Mouse (Mus musculus): ENCODE results near the gene Eva1b.

Gene Eva1b

DNA sequence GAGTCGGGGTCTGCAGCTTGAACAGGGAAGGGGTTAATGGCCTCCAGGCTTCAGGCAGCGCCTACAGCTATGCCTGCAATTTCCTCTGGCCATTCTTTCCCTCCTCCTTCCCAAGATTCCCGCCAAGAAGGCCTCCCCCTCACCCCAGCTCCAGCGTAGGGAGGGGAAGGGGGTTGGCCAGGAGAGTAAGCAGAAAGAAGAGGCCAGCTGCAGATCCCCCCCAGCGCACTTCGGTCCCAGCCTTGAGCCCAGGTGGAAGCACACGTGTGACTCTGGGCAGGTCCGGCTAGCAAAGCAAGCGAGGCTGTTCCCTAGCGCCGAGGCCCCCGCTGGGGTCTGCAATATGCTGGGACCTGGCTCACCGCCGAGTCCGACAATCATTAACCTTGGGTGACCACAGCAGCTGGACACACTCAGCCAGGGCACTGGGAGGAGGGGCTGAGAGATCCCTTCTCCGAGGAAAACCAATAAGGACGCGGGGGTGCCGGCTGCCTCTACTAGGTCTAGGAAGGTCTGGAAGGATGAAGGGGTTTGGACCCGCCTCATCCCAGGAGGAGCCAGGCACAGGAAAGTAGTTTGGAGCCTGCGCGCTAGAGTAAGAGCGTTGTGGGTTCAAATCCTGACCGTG lies at the start of gene Eva1b:
TSS of gene Eva1b (plus strand) at position 212 of the 628 bp plus-strand sequence.
- DNase-seq (ENCODE audit: low read depth, low spot score) = peak; percentile 56

DNA sequence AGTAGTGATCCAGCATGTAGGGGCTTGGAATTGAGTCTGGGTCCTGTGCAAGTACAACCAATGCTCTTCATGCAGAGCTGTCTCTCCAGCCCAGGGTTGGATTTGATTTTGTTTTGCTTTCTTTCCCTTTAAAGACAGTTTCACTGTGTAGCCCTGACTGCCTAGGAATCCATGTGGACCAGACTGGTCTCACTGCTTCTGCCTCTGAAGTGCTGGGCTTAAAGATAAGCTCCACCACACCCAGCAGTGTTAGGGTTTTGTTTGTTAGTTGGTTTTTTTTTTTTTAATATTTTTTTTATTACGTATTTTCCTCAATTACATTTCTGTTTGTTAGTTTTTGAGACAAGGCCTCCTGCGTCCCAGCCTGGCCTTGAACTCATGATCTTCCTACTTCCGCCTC lies 48.2 kb upstream of the Eva1b start:
- no peak for DNase-seq (ENCODE audit: low read depth, low spot score)

DNA sequence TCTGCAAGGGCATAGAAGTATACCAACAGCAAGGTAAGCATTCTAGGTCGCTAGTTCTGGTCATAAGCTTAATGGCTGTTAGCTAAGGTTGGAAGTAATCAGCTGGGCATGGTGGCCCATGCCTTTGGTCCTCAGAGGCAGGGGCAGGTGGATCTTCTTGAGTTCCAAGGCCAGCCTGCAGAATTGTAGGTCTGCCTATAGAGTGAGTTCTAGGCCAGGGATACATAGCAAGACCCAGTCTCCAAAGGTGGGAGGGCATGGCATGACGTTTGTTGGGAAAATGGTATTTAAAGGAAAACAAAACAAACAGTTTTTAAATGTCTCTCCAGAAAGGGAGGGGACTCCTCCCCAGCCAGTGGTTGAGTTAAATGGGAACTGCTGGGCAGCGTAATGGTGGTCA lies 46.8 kb upstream of the Eva1b start:
- DNase-seq (ENCODE audit: low read depth, low spot score) = no peak

DNA sequence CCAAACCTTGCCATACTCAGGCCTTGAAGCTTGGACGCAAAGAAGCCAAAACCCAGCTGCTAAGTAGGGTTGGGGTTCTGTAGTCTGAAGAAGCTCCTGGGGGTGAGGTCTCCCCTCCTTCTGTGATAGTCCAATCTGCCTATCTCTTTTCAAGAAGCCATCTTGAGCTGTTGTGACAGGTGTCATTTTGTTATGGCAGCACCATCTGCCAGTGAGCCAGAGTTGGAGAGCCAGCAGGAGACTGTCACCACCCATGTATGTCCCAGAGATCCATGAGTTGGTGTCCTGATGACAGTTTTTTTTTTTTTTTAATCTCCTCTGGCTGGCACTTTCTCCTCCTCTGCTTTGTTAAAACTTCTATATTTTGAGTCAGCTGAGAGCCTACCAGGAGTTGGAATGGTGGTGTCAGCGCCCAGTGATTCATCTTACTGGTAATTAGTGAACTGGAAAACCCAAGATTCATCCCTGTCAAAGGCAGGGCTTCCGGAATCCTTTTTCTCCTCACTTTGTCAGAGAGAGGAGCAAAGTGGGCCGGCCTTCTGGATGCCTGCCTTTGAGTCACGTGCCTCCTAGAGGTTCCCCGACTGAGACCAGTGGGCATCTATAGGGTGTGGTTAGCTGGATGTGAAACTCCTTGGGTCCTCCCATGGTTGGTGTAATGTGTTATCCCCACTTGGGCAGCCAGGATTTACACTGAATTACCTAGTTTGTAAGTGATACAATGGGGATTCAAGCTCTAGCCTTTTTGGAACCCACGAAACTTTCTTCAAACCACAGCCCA lies 45.3 kb upstream of the Eva1b start:
- DNase-seq (ENCODE audit: low read depth, low spot score) = peak; percentile 79

DNA sequence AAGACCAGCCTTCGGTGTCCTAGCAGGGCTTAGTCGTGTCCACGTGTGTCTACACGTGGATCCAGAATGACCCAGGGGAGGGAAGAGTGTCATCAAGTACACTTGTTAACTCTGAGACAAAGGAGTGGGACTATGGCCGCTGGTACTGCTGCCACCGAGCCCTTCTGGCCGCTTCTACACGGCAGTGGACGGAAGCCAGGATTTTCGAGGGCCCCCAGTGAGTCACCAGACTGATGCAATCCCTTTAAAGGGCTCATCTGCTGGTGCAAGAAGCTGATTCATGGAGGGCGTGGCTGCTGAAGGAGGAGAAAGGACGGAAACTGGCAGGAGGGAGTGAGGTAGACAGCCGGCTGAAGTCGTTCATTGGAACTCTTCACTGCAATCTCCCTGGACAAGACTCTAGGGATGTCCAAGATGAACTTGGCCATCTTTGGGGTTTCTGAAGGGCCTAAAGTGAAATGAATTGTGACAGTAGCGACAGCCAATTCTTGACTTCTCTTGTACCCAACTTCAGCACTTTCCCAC lies 44.4 kb upstream of the Eva1b start:
- peak; percentile 72 for DNase-seq (ENCODE audit: low read depth, low spot score)

DNA sequence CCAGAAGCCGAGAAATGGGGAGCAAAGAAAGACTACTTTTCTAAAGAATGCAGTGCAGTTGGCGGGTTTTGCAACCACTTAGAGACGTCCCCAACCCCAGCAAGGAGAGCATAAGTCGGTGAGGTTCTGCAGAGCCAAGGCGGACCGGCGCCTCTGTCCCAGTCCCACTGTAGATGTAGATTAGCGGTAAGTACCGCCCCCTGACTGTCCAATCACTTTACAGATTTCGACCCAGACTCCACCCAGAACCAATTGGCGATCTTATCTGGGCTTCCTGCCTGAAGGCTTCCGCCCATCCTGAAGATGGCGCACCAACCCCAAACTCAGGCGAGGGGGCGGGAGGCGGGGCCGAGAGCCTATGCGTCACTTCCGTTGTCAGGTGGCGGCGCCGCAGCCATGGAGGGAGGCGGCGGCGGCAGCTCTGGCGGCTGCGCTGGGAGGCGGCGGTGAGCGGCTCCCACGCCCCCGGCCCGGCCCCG lies 43.9 kb upstream of the Eva1b start, which contains the start of gene Stk40:
TSS of gene Stk40 (plus strand) at position 368 of the 479 bp plus-strand sequence.
- DNase-seq (ENCODE audit: low read depth, low spot score) = peak; percentile 98

DNA sequence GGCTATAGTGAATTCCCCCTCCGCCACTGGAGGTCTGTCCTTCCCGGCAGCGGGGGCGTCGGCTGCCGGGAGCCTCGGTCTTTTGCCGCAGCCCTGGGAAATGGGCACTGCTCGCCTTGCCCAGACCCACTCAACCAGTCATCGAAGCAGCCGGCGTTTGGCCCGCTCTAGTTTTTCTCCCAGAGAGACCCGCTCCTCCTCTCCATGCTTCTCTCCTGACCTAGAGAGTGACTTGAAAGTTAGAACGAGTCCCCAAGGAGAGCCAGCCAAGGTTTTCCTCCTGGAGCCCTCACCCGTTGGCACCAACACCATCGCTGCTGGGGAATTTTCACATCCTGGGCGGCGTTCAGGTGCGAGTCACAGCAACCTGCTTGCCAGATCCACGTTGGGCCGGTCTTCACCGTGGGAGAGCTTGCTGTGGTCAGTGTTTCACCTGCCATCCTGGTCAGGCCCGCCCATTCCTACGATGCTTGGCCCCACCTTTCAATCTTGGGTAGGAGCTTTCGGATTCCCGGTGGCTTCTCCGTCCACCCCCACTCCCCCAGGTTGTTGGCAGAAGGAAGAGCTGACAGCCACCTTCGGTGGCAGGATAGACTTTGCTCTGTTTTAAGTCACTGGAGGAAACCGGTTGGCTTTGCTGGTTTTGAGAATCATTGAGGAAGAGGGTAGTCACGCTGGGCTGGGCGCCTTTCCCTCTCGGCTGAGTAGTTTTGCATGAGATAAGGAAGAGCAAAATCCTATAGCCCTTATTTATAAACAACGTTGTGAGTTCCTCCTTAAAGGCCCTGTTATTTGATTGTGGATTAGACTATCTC lies 43.1 kb upstream of the Eva1b start:
- DNase-seq (ENCODE audit: low read depth, low spot score) = no peak

DNA sequence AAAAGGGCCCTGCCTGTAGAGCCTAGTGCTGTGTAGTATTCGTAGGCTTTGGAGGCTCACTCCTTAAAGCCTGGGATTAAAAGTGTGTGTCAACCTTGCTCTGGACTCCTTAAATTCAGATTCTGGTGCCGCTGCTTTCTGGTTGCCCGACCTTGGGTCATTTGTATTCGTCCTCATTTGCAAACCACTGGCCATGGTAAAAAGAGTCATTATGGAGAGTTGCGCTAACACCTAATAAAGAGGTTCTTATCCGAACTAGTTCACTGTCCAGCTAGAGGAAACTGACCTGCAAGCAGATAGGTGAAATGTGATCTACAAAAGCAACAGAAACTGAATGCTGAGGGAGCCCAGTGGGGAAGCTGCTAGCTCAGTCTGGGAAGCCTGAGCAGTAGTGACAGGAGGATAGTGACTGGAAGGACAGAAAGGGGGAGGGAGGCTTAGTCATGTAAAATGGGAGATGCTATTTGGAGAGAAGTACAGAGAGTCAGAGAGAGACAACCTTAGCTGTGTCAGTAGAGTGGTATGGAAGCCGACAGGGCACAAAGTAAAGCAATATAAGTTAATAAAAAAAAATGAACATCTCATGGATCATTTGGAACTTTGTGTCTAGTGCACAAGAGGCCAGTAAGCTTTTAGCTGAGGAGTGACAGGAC lies 42.3 kb upstream of the Eva1b start:
- no peak for DNase-seq (ENCODE audit: low read depth, low spot score)

DNA sequence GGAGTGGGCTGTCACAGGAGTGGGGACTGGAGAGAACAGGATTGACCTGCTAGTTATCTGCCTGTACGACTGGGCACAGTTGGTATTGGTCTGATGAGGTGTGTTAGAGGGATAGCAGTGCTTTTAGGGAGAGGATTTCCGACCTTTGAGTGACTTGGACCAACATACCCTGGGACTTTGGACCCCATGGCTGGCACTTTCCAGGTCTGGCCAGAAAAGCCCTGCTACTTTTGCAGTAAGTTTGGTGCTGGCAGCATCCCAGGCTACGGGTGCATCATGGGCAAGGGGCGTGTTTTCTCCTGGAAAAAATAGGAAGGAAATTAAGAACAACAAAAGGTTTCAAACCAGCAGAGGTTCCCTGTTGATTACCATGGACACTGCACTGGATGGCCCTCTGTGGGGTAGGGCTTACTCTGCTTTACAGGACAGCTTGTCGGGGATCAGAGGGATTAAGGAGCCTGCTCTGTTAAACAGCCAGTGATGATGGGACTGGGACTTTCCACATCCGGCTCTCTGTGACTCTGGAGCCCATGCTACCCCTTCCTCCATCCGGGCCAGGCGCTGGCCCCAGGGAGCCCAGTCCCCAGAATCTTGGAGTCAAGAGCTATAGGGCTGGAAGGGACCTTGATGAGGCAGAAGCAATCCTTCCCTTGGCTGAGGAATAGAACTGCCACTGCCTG lies 39.3 kb upstream of the Eva1b start:
- no peak for DNase-seq (ENCODE audit: low read depth, low spot score)

DNA sequence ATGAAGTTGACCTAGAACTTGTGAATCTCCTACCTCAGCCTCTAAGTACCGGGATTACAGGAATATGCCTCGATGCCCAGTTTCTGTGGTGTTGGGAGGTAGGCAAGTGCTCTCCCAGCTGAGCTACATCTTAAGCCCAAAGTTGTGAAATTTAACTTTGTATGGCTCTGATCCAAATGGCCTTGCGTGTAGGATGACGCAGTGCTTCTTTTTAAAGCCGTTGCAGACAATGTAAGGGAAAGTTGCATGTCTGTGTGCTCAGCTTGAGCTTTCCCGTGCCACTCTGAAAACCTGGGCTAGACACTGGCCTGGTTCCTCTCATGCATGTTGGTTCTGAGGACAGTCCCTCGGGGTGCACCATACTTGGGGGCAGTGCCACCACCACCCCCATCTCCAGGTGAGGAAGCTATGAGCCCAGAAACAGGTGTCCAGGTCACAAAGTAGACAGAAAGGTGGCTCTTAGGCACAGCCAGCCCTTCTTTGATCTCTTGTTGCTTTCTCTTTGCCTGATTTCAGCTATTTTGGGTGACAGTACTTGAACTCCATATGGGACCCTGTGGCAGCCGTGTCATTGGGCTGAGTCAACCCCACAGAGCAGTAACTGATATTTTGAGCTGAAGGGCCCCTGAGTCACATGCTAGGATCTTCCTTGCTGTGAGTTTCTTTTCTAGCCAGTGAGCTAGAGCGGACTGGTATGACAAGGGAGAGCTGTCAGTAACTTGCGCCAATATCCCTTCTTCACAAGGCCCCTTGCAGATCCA lies 37.8 kb upstream of the Eva1b start:
- DNase-seq (ENCODE audit: low read depth, low spot score) = no peak

DNA sequence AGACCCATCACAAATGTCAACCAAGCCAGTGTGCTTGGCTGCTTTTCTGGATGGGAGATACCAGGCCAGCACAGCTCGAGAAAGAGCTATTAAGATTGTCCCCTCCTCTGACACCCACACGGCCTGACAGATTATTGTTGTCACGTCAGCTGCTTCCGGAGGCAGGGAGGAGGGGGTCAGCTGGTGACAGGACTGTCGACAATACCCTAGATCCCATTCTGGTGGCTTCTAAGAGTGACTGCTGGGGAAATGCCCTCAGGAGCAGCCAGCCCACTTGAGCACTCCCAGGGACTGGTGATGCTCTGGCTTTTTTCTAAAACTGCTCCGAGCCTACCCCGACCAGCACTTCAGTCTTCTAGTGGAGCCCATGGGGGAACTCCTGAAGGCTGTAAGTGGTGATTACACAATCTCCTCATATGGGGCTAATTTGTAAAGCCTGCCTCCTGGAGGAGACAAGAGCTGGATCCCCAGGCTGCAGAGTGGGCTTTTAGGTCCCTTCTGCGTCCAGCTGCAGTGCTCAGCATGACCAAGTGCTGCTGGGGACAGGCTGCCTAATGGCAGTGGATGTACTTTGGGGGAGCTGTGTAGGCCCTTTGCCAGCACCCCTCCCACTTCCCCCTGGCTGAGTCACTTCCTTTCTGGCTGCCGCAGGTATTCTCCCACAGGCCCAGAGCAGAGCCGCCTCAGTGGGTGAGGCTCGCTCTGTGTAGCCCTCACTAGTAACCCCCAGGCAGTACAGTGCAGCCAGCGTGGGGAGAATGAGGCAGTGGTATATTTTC lies 37.0 kb upstream of the Eva1b start:
- DNase-seq (ENCODE audit: low read depth, low spot score) = peak; percentile 35

DNA sequence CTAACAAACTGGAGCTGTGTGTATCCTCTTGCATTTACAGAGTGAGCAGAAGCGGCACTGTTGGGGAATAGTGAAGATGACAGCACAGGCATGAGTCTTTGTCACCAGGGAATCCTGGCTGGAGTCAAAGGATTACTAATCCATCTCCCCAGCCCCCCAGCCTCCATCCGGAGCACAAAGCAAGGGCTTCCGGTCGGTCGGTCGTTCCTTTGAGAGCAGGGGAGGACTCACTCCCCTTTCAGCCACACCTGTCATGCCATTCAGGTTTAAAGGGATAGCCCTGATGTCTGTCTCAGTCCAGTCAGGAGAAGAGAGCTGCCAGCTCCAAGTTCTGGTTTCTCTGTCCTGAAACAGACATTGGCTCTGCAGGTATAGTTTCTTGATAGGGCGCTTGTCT lies 36.4 kb upstream of the Eva1b start:
- DNase-seq (ENCODE audit: low read depth, low spot score) = peak; percentile 48

DNA sequence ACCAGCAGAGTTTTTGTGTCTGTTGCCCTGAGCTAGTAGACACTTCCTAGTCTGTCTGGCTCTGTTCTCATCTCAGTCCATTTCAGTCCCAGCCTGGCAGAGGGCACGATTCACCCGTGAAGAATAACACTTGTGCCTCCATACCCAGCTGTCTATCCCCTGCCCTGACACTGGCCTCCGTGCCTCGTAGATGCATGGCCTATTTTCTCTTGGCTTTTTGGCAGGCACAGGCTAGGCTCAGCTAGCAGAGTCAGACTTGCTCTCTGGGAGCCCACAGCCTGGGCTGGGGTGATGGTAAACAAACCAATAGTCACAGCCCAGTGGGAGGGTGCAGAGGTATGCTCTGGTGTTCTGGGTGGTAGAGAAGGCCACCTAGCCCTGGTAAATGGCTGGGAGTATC lies 34.3 kb upstream of the Eva1b start:
- DNase-seq (ENCODE audit: low read depth, low spot score) = no peak

DNA sequence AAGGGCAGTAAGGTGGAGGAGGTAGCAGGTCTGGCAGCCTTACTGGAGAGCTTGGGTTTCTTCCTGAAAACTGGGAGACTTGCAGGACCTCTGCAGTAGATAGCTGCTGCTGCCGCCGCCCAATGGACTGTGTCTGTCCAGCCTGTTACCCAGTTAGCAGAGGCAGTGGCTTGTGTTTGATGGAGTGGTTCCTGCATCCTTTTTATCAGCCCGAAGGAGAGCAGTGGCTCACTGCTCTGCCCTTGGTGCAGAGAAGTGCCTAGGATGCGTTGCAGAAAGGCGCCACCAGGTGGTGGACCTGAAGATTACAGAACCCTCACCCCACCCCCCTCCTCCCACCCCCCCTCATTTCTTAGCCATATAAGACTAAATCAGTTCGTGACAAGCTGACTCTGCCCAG lies 33.6 kb upstream of the Eva1b start:
- DNase-seq (ENCODE audit: low read depth, low spot score) = peak; percentile 50

DNA sequence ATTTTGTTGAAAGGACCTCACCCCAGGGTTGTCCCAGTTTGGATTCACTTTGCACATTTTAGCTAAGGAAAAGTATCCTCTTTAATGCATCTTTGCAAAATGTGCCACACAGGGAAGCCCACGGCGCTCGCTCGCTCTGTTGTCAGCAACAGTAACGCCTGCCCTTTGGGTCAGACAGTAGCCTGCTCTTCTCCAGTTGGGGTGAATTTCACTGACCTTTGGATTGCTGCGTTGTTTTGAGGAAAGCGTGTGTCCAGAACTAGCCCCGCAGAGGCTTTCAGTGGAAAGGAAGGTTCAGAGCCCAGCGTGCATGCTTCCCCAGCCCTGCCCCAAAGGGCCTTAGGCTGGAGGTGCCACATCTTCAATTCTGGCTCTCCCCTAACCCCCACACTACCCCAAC lies 32.1 kb upstream of the Eva1b start:
- DNase-seq (ENCODE audit: low read depth, low spot score) = no peak

DNA sequence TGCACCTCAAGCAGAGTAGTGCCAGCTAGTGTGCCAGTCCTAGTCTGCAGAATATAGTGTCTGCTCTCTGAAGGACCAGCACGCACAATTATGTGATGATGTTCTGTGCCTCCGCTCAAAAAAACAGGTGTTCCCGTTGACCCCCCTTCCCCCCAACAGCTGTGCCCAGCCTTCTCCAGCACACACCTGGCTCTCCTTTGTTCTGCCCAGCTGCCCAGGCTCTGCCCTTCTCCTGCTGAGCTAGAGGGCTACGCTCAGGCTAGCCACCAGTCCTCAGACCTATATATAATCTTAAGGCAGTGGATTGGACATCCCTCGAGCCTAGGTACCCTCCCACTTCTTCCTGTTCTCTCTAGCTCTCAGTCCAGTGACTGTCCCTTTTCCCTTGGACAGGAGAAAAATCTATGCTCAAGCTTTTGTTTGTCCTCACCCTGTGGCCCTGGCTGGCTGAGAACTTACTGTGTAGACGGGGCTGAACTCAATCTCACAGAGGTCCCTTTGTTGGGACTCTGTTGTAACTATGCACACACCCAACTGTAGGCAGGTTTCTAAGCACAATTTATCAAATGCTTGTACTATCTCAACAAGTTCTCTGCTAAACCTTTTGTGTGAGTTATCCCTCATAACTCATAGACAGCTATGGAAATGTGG lies 31.5 kb upstream of the Eva1b start:
- no peak for DNase-seq (ENCODE audit: low read depth, low spot score)

DNA sequence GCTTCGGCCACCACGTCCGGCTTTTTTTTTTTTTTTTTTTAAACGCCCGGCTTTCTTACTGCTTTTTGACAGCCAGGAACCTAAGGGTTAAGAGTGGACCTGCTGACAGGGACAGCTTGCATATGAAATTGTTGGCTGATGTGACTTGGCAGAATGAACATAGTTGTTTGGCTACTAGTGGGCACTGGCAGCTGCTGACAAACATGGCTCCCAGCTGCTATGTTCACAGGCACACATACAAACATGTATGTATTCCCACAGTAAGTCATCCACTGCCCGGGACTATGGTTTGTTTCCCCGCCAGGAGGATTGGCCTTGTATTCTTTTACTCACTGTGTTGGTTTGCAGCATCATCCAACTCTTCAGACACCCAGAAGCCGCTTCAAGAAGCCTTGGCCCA lies 30.4 kb upstream of the Eva1b start:
- DNase-seq (ENCODE audit: low read depth, low spot score) = no peak

DNA sequence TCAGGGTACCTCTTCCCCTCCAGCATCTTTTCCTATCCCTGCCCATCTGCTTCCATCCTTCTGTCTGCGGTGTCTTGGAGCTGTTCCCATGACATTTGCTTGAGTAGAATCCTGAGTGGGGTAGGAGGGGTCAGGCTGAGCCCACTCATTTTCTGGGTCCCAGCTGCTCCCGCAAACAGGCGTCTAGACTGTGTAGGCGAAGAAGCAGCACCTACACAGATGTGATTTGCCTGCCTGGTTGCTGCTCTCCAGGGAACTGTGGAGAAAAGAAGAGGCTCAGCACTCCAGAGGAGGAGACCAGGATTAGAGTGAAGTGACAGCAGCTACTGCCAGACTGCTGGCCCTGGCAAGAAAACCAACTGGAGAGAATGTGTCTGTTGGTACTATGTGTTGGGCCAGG lies 28.9 kb upstream of the Eva1b start:
- DNase-seq (ENCODE audit: low read depth, low spot score) = no peak

DNA sequence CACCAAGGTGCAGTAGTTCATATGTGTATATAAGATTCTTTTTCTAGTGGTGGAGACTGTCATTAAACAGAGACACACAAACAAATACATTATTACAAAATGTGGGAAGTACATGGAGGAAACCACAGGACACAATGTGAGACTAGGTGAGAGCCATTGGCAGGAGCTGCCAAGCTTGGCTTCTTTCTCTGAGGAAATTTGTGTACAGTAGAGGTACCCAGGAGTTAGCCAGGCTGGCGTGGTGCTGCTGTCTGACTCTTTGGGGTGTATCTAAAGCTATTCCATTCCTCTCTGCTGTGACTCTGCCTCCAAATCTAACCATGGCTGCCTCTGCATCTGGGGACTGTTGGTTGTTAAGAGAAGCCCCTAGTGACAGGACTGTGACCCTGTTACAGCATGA lies 28.5 kb upstream of the Eva1b start:
- no peak for DNase-seq (ENCODE audit: low read depth, low spot score)

Measured in ES-CJ7 (cell line).